Mouse (Mus musculus): Measurements from ENCODE around the gene Myof. TPM values are rescaled to one million over a fixed set of nuclear protein-coding genes. Genes with fewer than 3 reads are reported as not detected.

Myof gene
- polyA plus RNA-seq, 1 experiment from 2014 or later: 5.5 TPM

GRCm38 (mm10) chr19:37873499-37873898 lies 169.9 kb downstream of the Myof start:
- H3K4me1 ChIP-seq (ENCODE audit: control insufficient read depth, insufficient read depth, low read length): no peaks in the 10 kb centered on the region
- no peaks in the 10 kb centered on the region for H3K36me3 ChIP-seq (ENCODE audit: control insufficient read depth, insufficient read depth)
- ATAC-seq (replicated peaks; ENCODE audit: extremely low read depth, insufficient read depth, low FRiP score): no peak
- H3K27ac ChIP-seq (ENCODE audit: low read length): no peak overlapping the region
- H3K9ac ChIP-seq (ENCODE audit: low read length): no peak overlapping the region
- peaks cover 16% of the 10 kb centered on the region; the same call in 1 of the 2 replicates for H3K27me3 ChIP-seq (ENCODE audit: control insufficient read depth, insufficient read depth, low read length)
- no peak overlapping the region for H3K4me3 ChIP-seq (ENCODE audit: low read length)
- 88% methylated on average over 1 of the region's 1 CpGs for WGBS
- no peak overlapping the region for H3K4me2 ChIP-seq (ENCODE audit: low read depth, low read length)
- H3K9me3 ChIP-seq (replicated peaks; ENCODE audit: control insufficient read depth, low read length): no peaks in the 10 kb centered on the region

GRCm38 (mm10) chr19:37867592-37867991 lies 175.8 kb downstream of the Myof start:
- Histone ChIP-seq H3K9ac (ENCODE audit: low read length) (no peak overlapping the region), H3K9me3 (replicated peaks; ENCODE audit: control insufficient read depth, low read length) (no peaks in the 10 kb centered on the region), H3K27me3 (ENCODE audit: control insufficient read depth, insufficient read depth, low read length) (no peaks in the 10 kb centered on the region), H3K36me3 (ENCODE audit: control insufficient read depth, insufficient read depth) (no peaks in the 10 kb centered on the region), H3K4me3 (ENCODE audit: low read length) (no peak overlapping the region), H3K4me2 (ENCODE audit: low read depth, low read length) (no peak overlapping the region), H3K27ac (ENCODE audit: low read length) (no peak overlapping the region), H3K4me1 (ENCODE audit: control insufficient read depth, insufficient read depth, low read length) (no peaks in the 10 kb centered on the region)
- 75% methylated on average over 3 of the region's 3 CpGs for WGBS
- ATAC-seq (replicated peaks; ENCODE audit: extremely low read depth, insufficient read depth, low FRiP score): no peak

GRCm38 (mm10) chr19:37866994-37867393 lies 176.4 kb downstream of the Myof start:
- H3K9ac ChIP-seq (ENCODE audit: low read length): no peak overlapping the region
- H3K9me3 ChIP-seq (replicated peaks; ENCODE audit: control insufficient read depth, low read length): no peaks in the 10 kb centered on the region
- no peak overlapping the region for H3K4me2 ChIP-seq (ENCODE audit: low read depth, low read length)
- 84% methylated on average over 6 of the region's 6 CpGs for WGBS
- H3K4me3 ChIP-seq (ENCODE audit: low read length): no peak overlapping the region
- no peaks in the 10 kb centered on the region for H3K27me3 ChIP-seq (ENCODE audit: control insufficient read depth, insufficient read depth, low read length)
- H3K36me3 ChIP-seq (ENCODE audit: control insufficient read depth, insufficient read depth): no peaks in the 10 kb centered on the region
- H3K4me1 ChIP-seq (ENCODE audit: control insufficient read depth, insufficient read depth, low read length): no peaks in the 10 kb centered on the region
- no peak for ATAC-seq (replicated peaks; ENCODE audit: extremely low read depth, insufficient read depth, low FRiP score)
- no peak overlapping the region for H3K27ac ChIP-seq (ENCODE audit: low read length)

GRCm38 (mm10) chr19:37861171-37861570 lies 182.2 kb downstream of the Myof start:
- Histone ChIP-seq H3K9ac (ENCODE audit: low read length) (no peak overlapping the region), H3K27me3 (ENCODE audit: control insufficient read depth, insufficient read depth, low read length) (no peaks in the 10 kb centered on the region), H3K4me1 (ENCODE audit: control insufficient read depth, insufficient read depth, low read length) (0 out of 2 replicates have a peak, but pooled peaks cover 7% of the 10 kb centered on the region), H3K4me2 (ENCODE audit: low read depth, low read length) (no peak overlapping the region), H3K4me3 (ENCODE audit: low read length) (no peak overlapping the region), H3K27ac (ENCODE audit: low read length) (no peak overlapping the region), H3K9me3 (replicated peaks; ENCODE audit: control insufficient read depth, low read length) (no peaks in the 10 kb centered on the region), H3K36me3 (ENCODE audit: control insufficient read depth, insufficient read depth) (no peaks in the 10 kb centered on the region)
- ATAC-seq (replicated peaks; ENCODE audit: extremely low read depth, insufficient read depth, low FRiP score): no peak
- WGBS: 84% methylated on average over 1 of the region's 1 CpGs

- Histone ChIP-seq H3K4me2 (ENCODE audit: low read depth, low read length) (no peak overlapping the region), H3K36me3 (ENCODE audit: control insufficient read depth, insufficient read depth) (no peaks in the 10 kb centered on the region), H3K9me3 (replicated peaks; ENCODE audit: control insufficient read depth, low read length) (no peaks in the 10 kb centered on the region), H3K27me3 (ENCODE audit: control insufficient read depth, insufficient read depth, low read length) (no peaks in the 10 kb centered on the region), H3K9ac (ENCODE audit: low read length) (no peak overlapping the region), H3K27ac (ENCODE audit: low read length) (no peak overlapping the region), H3K4me3 (ENCODE audit: low read length) (no peak overlapping the region), H3K4me1 (ENCODE audit: control insufficient read depth, insufficient read depth, low read length) (0 out of 2 replicates have a peak, but pooled peaks cover 7% of the 10 kb centered on the region)
- WGBS: 50% methylated on average over 1 of the region's 1 CpGs
- ATAC-seq (replicated peaks; ENCODE audit: extremely low read depth, insufficient read depth, low FRiP score): no peak
Measured at GRCm38 (mm10) chr19:37860267-37860666, 183.1 kb downstream of the Myof start.

- Histone ChIP-seq H3K27ac (ENCODE audit: low read length) (no peak overlapping the region), H3K9ac (ENCODE audit: low read length) (no peak overlapping the region), H3K9me3 (replicated peaks; ENCODE audit: control insufficient read depth, low read length) (no peaks in the 10 kb centered on the region), H3K4me3 (ENCODE audit: low read length) (no peak overlapping the region), H3K4me2 (ENCODE audit: low read depth, low read length) (no peak overlapping the region), H3K36me3 (ENCODE audit: control insufficient read depth, insufficient read depth) (no peaks in the 10 kb centered on the region), H3K4me1 (ENCODE audit: control insufficient read depth, insufficient read depth, low read length) (0 out of 2 replicates have a peak, but pooled peaks cover 7% of the 10 kb centered on the region), H3K27me3 (ENCODE audit: control insufficient read depth, insufficient read depth, low read length) (no peaks in the 10 kb centered on the region)
- WGBS: 33% methylated on average over 7 of the region's 7 CpGs
- no peak for ATAC-seq (replicated peaks; ENCODE audit: extremely low read depth, insufficient read depth, low FRiP score)
Measured at GRCm38 (mm10) chr19:37858406-37859081, 184.8 kb downstream of the Myof start.

- no peak overlapping the region for H3K27ac ChIP-seq (ENCODE audit: low read length)
Measured at GRCm38 (mm10) chr19:37852056-37852455, 191.3 kb downstream of the Myof start.

GRCm38 (mm10) chr19:37851590-37852038 lies 191.8 kb downstream of the Myof start:
- WGBS: 53% methylated on average over 9 of the region's 9 CpGs
- H3K36me3 ChIP-seq (ENCODE audit: control insufficient read depth, insufficient read depth): no peaks in the 10 kb centered on the region
- no peak overlapping the region for H3K4me3 ChIP-seq (ENCODE audit: low read length)
- no peaks in the 10 kb centered on the region for H3K9me3 ChIP-seq (replicated peaks; ENCODE audit: control insufficient read depth, low read length)
- no peak overlapping the region for H3K9ac ChIP-seq (ENCODE audit: low read length)
- ATAC-seq (replicated peaks; ENCODE audit: extremely low read depth, insufficient read depth, low FRiP score): no peak
- H3K4me1 ChIP-seq (ENCODE audit: control insufficient read depth, insufficient read depth, low read length): no peaks in the 10 kb centered on the region
- no peaks in the 10 kb centered on the region for H3K27me3 ChIP-seq (ENCODE audit: control insufficient read depth, insufficient read depth, low read length)
- H3K4me2 ChIP-seq (ENCODE audit: low read depth, low read length): no peak overlapping the region
- H3K27ac ChIP-seq (ENCODE audit: low read length): no peak overlapping the region

More at GRCm38 (mm10) chr19:37852056-37852455, 191.3 kb downstream of the Myof start:
- Histone ChIP-seq H3K4me3 (ENCODE audit: low read length) (no peak overlapping the region), H3K27me3 (ENCODE audit: control insufficient read depth, insufficient read depth, low read length) (no peaks in the 10 kb centered on the region), H3K9me3 (replicated peaks; ENCODE audit: control insufficient read depth, low read length) (no peaks in the 10 kb centered on the region), H3K4me2 (ENCODE audit: low read depth, low read length) (no peak overlapping the region), H3K9ac (ENCODE audit: low read length) (no peak overlapping the region), H3K4me1 (ENCODE audit: control insufficient read depth, insufficient read depth, low read length) (no peaks in the 10 kb centered on the region), H3K36me3 (ENCODE audit: control insufficient read depth, insufficient read depth) (no peaks in the 10 kb centered on the region)
- WGBS: 70% methylated on average over 1 of the region's 1 CpGs
- no peak for ATAC-seq (replicated peaks; ENCODE audit: extremely low read depth, insufficient read depth, low FRiP score)

Data from heart, embryonic 16.5 days (tissue).